Mouse (Mus musculus) small intestine, adult 2 months (tissue): ENCODE results near the gene Cbx4. TPM values are rescaled to one million over a fixed set of nuclear protein-coding genes. Genes with fewer than 3 reads are reported as not detected.
A peak's percentile ranks its signal among the peaks of the same experiment; 100 is the strongest.

Experiments used
- H3K27ac ChIP-seq: fragments of 200-500 bp; 2 replicates; pipeline ENCODE4 v1.5.1; 2012; ENCODE audit warnings: low read depth, low read length, control low read depth, inconsistent platforms; ENCODE audit not compliant: insufficient read depth
- H3K27me3 ChIP-seq: fragments of 200-500 bp; 2 replicates; pipeline ENCODE4 v1.6.1; 2012; ENCODE audit warnings: mild to moderate bottlenecking, moderate library complexity, low read length, inconsistent platforms; ENCODE audit not compliant: control insufficient read depth, insufficient read depth
- H3K36me3 ChIP-seq: fragments of 200-500 bp; 2 replicates; pipeline ENCODE4 v1.6.1; 2012; ENCODE audit warnings: mild to moderate bottlenecking, low read length, control low read depth, inconsistent platforms; ENCODE audit not compliant: control insufficient read depth, insufficient read depth
- H3K4me1 ChIP-seq: fragments of 200-500 bp; 2 replicates; pipeline ENCODE4 v1.6.1; 2012; ENCODE audit warnings: low read length, inconsistent platforms, mixed read lengths; ENCODE audit not compliant: control insufficient read depth, insufficient read depth, insufficient read length
- H3K4me3 ChIP-seq: fragments of 200-500 bp; 2 replicates; pipeline ENCODE4 v1.5.1; 2012; ENCODE audit warnings: low read depth, mild to moderate bottlenecking, control low read depth, inconsistent platforms, low read length, moderate library complexity
- CTCF ChIP-seq: fragments of 200-500 bp; IDR thresholded peaks from 2 replicates; pipeline ENCODE4 v1.5.1; 2012; ENCODE audit warnings: low read depth, mild to moderate bottlenecking, control low read depth, inconsistent platforms, low read length, moderate library complexity, mixed read lengths; ENCODE audit not compliant: insufficient replicate concordance, insufficient read length; ENCODE audit errors: extremely low read depth
- POLR2A ChIP-seq: fragments of 200-500 bp; IDR thresholded peaks from 2 replicates; pipeline ENCODE4 v1.6.1; 2012; ENCODE audit warnings: low read depth, mild to moderate bottlenecking, control low read depth, inconsistent platforms, low read length, moderate library complexity
- WGBS: fragments of 180-500 bp; shearing (Covaris S2); methylation state at CpG from one replicate; pipeline ENCODE4 v1.1.7; 2018; 5-methylcytosine and 5-hydroxymethylcytosine counted together
- polyA plus RNA-seq: library from polyadenylated mRNA; depleted of rRNA; stranded (reverse); fragments of >200 nt; gene quantifications from 2 replicates; pipeline ENCODE4 v1.2.3, GENCODE M21; 2012

The Cbx4 gene
- polyA plus RNA-seq, 1 experiment = 7.6 TPM

DNA sequence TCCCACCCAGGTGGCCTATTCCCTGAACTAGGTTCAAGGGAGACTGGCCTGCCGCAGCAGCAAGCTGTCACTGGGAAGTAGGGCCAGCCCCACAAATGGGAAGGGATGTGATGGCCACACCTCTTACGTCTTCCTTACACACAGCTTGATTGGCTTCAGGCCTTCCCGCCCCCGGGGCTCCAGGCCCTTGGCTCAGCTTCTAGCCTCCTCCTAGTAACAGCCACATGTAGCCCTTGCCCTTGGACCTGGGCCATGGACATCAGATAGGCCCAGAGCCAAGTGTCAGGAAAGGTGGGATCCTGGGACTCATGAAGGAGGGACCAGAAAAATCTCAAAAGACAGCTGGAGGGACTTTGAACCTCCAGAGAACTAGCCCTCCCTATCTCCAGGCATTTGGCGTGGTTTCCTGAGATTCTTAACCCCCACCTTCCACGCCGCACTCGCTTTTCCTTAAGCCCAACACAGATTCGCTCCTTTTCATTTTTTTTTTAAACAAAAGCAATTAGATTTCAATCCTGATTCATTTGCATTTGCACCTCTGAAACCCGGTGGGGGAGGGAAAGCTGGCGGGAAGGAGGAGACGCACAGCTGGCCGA is 33.3 kb downstream of the Cbx4 start:
- Histone ChIP-seq H3K27me3 (peaks cover 51% of the 10 kb centered on the region), H3K4me3 (peak overlapping the region; percentile 64), H3K36me3 (no peaks in the 10 kb centered on the region), H3K27ac (peak overlapping the region; percentile 89), H3K4me1 (peaks cover 42% of the 10 kb centered on the region)
- 3% methylated on average over 13 of the region's 13 CpGs for WGBS
- TF ChIP-seq CTCF = no peak
- TF ChIP-seq POLR2A = peak; percentile 59; the same call in 1 of the 2 replicates

GRCm38 (mm10) chr11:119051927-119052660 is 33.9 kb downstream of the Cbx4 start:
- peaks cover 39% of the 10 kb centered on the region for H3K4me1 ChIP-seq
- H3K36me3 ChIP-seq = no peaks in the 10 kb centered on the region
- H3K27ac ChIP-seq = peak overlapping the region; percentile 50
- 10% methylated on average over 15 of the region's 15 CpGs for WGBS
- peak; percentile 37; the same call in 1 of the 2 replicates for TF ChIP-seq CTCF
- TF ChIP-seq POLR2A = no peak
- peaks cover 51% of the 10 kb centered on the region for H3K27me3 ChIP-seq
- peak overlapping the region; percentile 9; the same call in 1 of the 2 replicates for H3K4me3 ChIP-seq

GRCm38 (mm10) chr11:119051426-119051825 is 34.6 kb downstream of the Cbx4 start:
- no peak overlapping the region for H3K4me3 ChIP-seq
- TF ChIP-seq POLR2A = no peak
- no peak for TF ChIP-seq CTCF
- peaks cover 44% of the 10 kb centered on the region for H3K4me1 ChIP-seq
- H3K36me3 ChIP-seq = no peaks in the 10 kb centered on the region
- peaks cover 54% of the 10 kb centered on the region for H3K27me3 ChIP-seq
- H3K27ac ChIP-seq = no peak overlapping the region

DNA sequence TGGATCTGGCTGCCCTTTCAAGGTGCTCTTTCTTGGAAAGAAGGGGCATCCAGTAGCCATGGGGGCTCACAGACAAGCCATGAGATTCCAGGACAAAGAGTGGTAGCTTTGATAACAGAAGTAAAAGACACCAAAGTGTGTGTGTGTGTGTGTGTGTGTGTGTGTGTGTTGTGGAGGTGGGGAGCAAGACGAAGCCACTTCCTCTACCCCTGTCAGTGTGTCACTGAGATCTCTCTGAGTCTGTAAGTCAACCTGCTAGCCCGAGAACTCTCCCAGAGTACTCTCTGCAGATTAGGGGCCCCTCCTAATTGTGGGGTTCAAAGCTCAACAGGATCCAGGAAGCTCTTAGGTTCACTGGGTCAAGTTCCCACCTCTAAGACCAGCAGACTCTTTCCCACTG is 35.7 kb downstream of the Cbx4 start:
- WGBS = 0% methylated on average over 2 of the region's 2 CpGs
- Histone ChIP-seq H3K27ac (peak overlapping the region; percentile 71), H3K4me1 (peaks cover 48% of the 10 kb centered on the region), H3K4me3 (no peak overlapping the region), H3K36me3 (no peaks in the 10 kb centered on the region), H3K27me3 (peaks cover 59% of the 10 kb centered on the region)
- TF ChIP-seq POLR2A (no peak), CTCF (no peak)

GRCm38 (mm10) chr11:119048133-119048510 is 37.9 kb downstream of the Cbx4 start:
- H3K27me3 ChIP-seq = peaks cover 57% of the 10 kb centered on the region
- peaks cover 50% of the 10 kb centered on the region for H3K4me1 ChIP-seq
- 12% methylated on average over 13 of the region's 13 CpGs for WGBS
- H3K4me3 ChIP-seq = peak overlapping the region; percentile 27; the same call in 1 of the 2 replicates
- H3K36me3 ChIP-seq = no peaks in the 10 kb centered on the region
- no peak for TF ChIP-seq POLR2A
- no peak for TF ChIP-seq CTCF
- no peak overlapping the region for H3K27ac ChIP-seq

- TF ChIP-seq CTCF = no peak
- TF ChIP-seq POLR2A = no peak
- Histone ChIP-seq H3K27ac (no peak overlapping the region), H3K36me3 (no peaks in the 10 kb centered on the region), H3K27me3 (peaks cover 63% of the 10 kb centered on the region), H3K4me1 (peaks cover 52% of the 10 kb centered on the region), H3K4me3 (peak overlapping the region; percentile 27)
- WGBS = 3% methylated on average over 43 of the region's 43 CpGs
Observed at GRCm38 (mm10) chr11:119047261-119048132, 38.5 kb downstream of the Cbx4 start.
